Mouse (Mus musculus): ENCODE results near the gene Olfr559.

- no peak for TF ChIP-seq EP300 (IDR thresholded peaks at IDR 0.05)
- TF ChIP-seq CTCF (IDR thresholded peaks at IDR 0.05): no peak
Observed at GRCm38 (mm10) chr7:102701915-102702314, 25.4 kb downstream of the Olfr559 start, which contains the start of gene Olfr558.
